Mouse (Mus musculus) fibroblast of lung, adult 2 months (primary cell): ENCODE data around the gene Plch2.

Source experiments
- DNase-seq: peaks from one replicate; pipeline ENCODE4 v3.0.0-alpha.2; 2011; ENCODE audit warnings: low read depth

Gene Plch2

GRCm38 (mm10) chr4:155074418-155074817, 17.8 kb upstream of the Plch2 start:
- DNase-seq: no peak

GRCm38 (mm10) chr4:155070921-155071320, 14.3 kb upstream of the Plch2 start:
- DNase-seq: no peak

- DNase-seq: no peak
Measured at GRCm38 (mm10) chr4:155070199-155070598, 13.6 kb upstream of the Plch2 start.

GRCm38 (mm10) chr4:155069191-155069590, 12.6 kb upstream of the Plch2 start:
- DNase-seq: no peak

- DNase-seq: no peak
Measured at GRCm38 (mm10) chr4:155068357-155068972, 11.9 kb upstream of the Plch2 start.

GRCm38 (mm10) chr4:155066834-155067522, 10.4 kb upstream of the Plch2 start, which contains the start of gene Pex10:
TSS of gene Pex10 (plus strand) at chr4:155067016.
- peak; percentile 90 for DNase-seq

GRCm38 (mm10) chr4:155065970-155066833, 9.6 kb upstream of the Plch2 start:
- DNase-seq: peak; percentile 82

GRCm38 (mm10) chr4:155064474-155064873, 7.9 kb upstream of the Plch2 start:
- DNase-seq: no peak

GRCm38 (mm10) chr4:155063895-155064294, 7.3 kb upstream of the Plch2 start:
- DNase-seq: no peak

- DNase-seq: no peak
Measured at GRCm38 (mm10) chr4:155058325-155058724, 1.7 kb upstream of the Plch2 start.

GRCm38 (mm10) chr4:155050116-155050515, 6.5 kb downstream of the Plch2 start:
- DNase-seq: no peak

GRCm38 (mm10) chr4:155046636-155047035, 9.9 kb downstream of the Plch2 start:
- DNase-seq: no peak

GRCm38 (mm10) chr4:155043289-155043625, 13.3 kb downstream of the Plch2 start:
- no peak for DNase-seq

GRCm38 (mm10) chr4:155042606-155043288, 13.8 kb downstream of the Plch2 start:
- no peak for DNase-seq

- no peak for DNase-seq
Measured at GRCm38 (mm10) chr4:155040696-155041095, 15.9 kb downstream of the Plch2 start.

GRCm38 (mm10) chr4:155040197-155040596, 16.4 kb downstream of the Plch2 start:
- DNase-seq: no peak

- DNase-seq: no peak
Measured at GRCm38 (mm10) chr4:155034787-155035186, 21.8 kb downstream of the Plch2 start.

- DNase-seq: no peak
Measured at GRCm38 (mm10) chr4:155034202-155034601, 22.4 kb downstream of the Plch2 start.

GRCm38 (mm10) chr4:155033115-155033514, 23.5 kb downstream of the Plch2 start:
- DNase-seq: no peak

GRCm38 (mm10) chr4:155024170-155025010, 32.2 kb downstream of the Plch2 start:
- no peak for DNase-seq

- no peak for DNase-seq
Measured at GRCm38 (mm10) chr4:155022228-155022855, 34.2 kb downstream of the Plch2 start.
